Mouse (Mus musculus): ENCODE results near the gene Sox5.

Gene Sox5

DNA sequence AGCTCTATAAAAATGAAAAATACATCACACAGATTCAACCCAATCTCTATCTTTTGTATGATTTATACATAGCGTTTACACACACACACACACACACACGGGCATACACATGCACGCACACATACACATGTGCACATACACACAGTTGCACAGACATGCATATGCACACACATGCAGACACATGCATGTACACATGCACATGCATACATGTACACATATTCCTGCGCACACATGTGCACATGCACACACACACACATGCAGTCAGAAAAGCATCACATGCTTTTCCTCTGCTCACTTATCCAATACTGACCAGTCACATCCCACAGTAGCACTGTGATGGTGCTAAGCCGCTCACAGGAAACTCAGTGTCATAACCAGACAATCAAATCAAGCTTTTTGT, 730.5 kb downstream of the Sox5 start:
- DNase-seq (ENCODE audit: low read depth, low spot score): no peak

DNA sequence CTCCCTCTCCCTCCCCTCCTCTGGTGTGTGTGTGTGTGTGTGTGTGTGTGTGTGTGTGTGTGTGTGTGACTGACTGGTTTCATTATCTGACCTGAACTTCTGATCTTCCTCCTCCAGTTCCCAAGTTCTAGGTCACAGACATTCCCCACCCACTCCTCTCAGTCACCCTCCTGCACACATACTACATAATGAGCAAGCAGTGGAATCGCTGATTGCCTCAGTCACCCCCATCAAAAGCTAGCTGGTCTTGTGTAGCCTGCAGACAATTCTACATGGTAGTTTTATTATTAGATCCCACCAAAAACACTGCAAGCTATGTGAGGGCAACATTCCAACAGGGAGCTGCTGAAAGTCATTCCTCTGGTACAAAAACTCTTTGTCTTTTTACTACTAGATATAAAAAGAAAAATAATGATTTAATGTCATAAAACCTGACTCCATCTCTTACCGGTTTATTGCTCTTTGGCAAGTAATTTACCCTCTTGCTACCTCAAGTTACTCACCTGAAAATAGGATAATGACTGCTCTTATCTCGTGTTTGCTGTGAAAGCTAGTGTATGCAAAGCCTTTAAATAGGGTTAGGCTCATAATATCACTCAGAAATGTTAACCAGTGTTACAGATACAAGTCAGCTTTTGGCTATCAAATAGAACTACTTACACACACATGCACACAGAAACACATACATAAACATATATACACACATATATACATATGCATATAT, 733.4 kb downstream of the Sox5 start:
- no peak for DNase-seq (ENCODE audit: low read depth, low spot score)

- DNase-seq (ENCODE audit: low read depth, low spot score): no peak
Observed at GRCm38 (mm10) chr6:144045503-144045902, 736.3 kb downstream of the Sox5 start.

DNA sequence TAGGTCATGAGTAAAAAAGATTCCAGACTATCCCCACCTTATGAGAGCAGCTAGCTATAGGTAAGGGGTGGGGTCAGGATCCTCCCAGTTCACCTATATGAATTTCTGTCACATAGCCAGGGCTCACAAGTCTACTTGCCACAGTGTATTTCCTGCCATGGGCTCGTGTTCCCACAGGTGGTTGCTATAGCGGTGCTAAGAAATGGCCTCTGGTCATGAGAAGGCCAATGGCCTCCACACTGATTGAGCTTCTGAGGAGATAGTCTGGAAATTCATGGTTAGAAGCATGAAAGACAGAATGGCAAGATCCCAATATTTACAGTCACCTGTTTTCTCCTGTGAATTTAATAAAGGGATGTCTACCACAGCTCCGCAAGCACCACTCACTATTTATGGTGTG, 737.4 kb downstream of the Sox5 start:
- no peak for DNase-seq (ENCODE audit: low read depth, low spot score)

DNA sequence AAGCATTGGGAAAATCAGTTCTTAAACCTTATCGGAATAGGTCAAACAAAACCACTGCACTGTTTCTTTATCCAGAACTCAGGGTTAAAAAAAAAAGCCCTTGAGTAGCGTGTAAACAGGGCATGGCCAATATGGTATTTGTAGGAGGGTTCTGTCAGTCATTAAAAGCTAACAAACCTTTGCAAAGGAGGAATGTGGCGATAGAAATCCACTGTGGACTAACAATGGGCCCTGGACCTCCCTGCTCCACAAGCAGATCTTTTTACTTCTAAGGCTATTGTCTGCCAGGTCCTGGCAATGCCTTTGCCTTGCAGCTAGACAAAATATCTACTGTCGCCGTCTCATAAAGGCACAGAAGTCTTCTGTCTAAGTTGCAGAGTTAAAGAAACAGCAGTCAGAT, 738.8 kb downstream of the Sox5 start:
- no peak for DNase-seq (ENCODE audit: low read depth, low spot score)

GRCm38 (mm10) chr6:144041941-144042340, 739.8 kb downstream of the Sox5 start:
- DNase-seq (ENCODE audit: low read depth, low spot score): no peak

- DNase-seq (ENCODE audit: low read depth, low spot score): no peak
Observed at GRCm38 (mm10) chr6:144041188-144041587, 740.6 kb downstream of the Sox5 start.

DNA sequence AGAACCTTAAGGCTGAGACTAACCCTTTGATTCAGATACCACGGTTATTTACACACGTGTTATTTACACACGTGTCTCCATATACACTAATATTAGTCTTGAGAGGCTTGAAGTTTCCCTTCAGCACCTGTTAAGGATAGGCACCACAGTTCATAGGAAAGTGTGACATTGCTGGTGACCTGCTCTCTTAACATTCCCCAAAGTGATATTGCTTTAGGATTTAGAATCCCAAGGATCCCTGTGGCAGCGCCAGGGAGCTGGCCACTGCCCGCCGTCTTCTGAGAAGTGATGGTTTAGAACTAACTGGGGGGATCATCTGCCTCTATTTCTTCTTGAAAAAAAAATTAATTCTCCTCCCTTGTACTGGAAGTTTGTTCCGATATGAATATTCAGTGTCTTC, 741.4 kb downstream of the Sox5 start:
- no peak for DNase-seq (ENCODE audit: low read depth, low spot score)

DNA sequence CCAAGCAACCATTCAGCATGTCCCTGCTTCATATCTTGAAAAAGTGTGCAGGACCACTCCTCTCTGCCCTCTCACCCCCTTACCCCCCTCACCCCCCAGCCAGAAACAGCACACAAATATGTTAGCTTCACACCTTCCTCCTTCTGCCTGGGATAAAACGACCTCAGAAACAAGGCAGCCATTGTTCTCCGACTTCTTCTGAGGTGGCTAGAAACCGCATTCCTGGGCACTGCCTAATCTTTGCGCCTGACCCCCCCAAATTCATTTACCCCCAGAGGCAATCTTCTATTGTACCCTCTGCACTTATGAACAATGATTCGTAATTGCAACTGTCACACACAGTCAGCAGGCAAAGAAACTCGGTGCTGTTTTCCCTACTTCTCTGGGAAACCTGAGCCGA, 742.6 kb downstream of the Sox5 start:
- no peak for DNase-seq (ENCODE audit: low read depth, low spot score)

DNA sequence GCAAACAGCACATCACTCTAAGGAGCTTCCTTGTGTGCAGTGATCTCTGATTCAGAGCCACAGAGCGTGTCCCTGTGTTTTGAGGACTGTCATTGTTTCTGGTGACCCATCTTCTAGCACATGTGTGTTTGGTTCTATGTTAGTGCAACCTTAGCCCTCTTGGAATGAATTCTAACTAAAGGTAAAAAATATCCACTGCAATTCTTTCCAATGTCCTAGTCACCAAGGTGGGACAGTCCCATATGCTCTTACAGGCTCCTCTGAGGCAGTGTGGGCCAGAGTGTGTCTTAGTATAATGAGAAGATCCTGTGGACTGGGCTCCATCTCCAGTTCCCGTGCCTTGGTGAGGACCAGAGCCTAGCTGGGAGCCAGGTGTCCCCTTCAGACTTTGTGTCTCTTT, 748.6 kb downstream of the Sox5 start:
- DNase-seq (ENCODE audit: low read depth, low spot score): no peak

DNA sequence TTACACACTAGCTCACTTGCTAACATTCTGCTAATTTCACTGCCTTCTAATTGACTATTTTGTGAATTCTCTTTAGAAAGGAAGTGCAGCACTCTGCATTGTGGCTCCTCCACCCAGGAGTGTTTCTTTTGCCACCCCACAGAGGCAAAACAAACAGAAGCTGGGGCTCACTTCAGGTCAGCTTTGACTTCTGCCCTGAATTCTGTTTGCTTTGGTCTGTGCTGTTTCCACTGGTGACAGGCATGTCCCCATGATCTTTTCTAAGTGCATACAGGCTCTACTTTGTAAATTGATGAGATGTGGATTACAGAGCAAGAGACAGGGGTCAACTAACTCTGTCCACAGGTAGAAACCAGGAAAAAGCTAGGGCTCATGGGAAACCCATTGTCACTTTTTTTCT, 764.8 kb downstream of the Sox5 start:
- DNase-seq (ENCODE audit: low read depth, low spot score): no peak

GRCm38 (mm10) chr6:144011880-144012524, 769.8 kb downstream of the Sox5 start:
- no peak for DNase-seq (ENCODE audit: low read depth, low spot score)

GRCm38 (mm10) chr6:144010995-144011394, 770.8 kb downstream of the Sox5 start:
- no peak for DNase-seq (ENCODE audit: low read depth, low spot score)

GRCm38 (mm10) chr6:144010285-144010684, 771.5 kb downstream of the Sox5 start:
- no peak for DNase-seq (ENCODE audit: low read depth, low spot score)

DNA sequence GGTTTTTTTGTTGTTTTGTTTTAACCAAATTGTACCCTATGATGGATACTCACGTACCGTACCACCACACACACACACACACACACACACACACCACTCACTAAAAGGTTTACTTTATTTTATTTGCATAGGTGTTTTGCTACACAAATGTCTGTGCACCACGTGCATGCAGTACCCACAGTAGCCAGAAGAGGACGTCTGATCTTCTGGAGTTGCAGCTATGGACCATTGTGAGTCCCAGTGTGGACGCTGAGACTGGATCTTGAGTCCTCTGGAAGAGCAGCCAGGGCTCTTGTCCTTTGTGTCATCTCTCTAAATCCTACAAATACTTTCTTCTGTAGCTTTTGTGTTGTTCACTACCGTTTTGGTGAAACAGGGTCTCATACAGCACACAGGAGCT, 776.6 kb downstream of the Sox5 start:
- no peak for DNase-seq (ENCODE audit: low read depth, low spot score)

DNA sequence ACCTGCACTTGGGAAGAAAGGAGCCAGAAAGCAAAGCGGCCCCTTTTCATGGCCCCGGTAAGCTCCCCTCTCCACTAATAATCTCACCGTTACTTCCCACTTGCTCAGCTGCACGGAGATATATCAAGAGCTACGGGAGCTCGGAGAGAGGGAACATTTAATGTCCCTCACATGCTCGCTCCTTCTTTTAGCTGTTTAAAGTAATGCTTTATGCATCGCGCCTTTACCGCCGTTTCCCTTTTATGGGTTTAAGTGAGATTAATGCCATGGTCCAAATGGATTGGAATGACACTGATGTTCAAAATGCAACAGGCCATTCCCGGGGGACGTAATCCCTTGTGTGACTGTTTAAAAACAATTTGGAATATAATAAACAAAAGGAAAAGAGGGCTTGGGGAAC, 783.6 kb downstream of the Sox5 start:
- no peak for DNase-seq (ENCODE audit: low read depth, low spot score)

GRCm38 (mm10) chr6:143997616-143998015, 784.2 kb downstream of the Sox5 start:
- no peak for DNase-seq (ENCODE audit: low read depth, low spot score)

DNA sequence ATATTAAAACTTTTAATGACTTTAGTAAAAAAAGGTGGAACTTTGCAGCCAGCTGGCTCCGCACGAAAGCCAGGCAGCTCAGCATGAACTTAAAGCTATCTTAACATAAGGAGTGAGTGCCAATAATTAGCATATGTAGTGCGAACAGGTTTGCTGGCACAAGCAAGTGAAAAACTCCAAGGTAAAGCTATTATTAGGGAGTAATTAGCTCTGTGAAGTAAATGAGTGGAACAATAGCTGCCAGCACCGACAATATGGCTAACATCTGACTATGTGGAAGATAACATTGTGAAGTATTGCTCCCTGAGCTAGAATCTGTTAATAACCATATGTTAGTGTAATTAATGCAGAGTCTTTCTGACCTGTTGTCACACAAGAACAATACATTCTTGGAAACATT, 786.7 kb downstream of the Sox5 start:
- no peak for DNase-seq (ENCODE audit: low read depth, low spot score)

DNA sequence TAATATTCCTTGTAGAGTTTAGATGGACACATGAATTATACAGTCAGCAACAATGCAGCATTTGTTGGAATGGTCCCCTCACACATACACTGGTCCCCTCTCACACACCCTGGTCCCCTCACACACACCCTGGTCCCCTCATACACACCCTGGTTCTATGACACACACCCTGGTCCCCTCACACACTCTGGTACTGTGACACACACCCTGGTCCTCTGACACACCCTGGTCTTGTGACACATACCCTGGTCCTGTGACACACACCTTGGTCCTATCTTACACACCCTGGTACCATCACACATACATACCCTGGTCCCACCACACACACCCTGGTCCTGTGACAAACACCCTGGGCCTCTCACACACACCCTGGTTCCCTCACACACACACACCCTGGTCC, 794.2 kb downstream of the Sox5 start:
- no peak for DNase-seq (ENCODE audit: low read depth, low spot score)

- DNase-seq (ENCODE audit: low read depth, low spot score): no peak
Observed at GRCm38 (mm10) chr6:143980131-143980530, 801.6 kb downstream of the Sox5 start.

- no peak for DNase-seq (ENCODE audit: low read depth, low spot score)
Observed at GRCm38 (mm10) chr6:143967724-143968400, 813.9 kb downstream of the Sox5 start.

DNA sequence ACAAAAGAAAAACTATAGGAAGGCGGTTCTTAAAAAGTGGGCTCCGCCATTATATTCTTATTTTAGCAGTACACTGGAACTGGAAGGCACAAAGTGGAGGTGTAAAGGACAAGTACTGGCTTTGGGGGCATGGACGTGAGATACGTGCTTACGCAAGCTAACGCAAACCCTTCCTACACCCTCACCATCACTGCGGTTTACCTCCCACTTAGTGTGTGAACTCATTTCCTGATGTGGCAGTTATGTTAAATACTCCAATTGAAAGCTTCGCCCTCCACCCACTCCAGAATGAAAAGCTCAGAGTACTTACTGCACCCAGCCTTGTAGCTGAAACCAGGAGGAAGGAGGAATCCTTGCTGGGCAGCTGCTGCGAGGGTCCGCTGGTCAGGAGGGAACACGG, 821.3 kb downstream of the Sox5 start:
- DNase-seq (ENCODE audit: low read depth, low spot score): no peak

- DNase-seq (ENCODE audit: low read depth, low spot score): no peak
Observed at GRCm38 (mm10) chr6:143960081-143960480, 821.7 kb downstream of the Sox5 start.

All from skeletal muscle tissue, adult 2 months (tissue).